Mouse (Mus musculus): ENCODE results near the gene Fam114a2. TPM values are rescaled to one million over a fixed set of nuclear protein-coding genes. Genes with fewer than 3 reads are reported as not detected.

Fam114a2 gene
- polyA plus RNA-seq, 1 experiment from 2014 or later: 72.0 TPM

GRCm38 (mm10) chr11:57516946-57517441 is 1.4 kb downstream of the Fam114a2 start:
- H3K9ac ChIP-seq: no peak overlapping the region
- H3K36me3 ChIP-seq: peaks cover 11% of the 10 kb centered on the region
- ATAC-seq (ENCODE audit: insufficient read depth, low FRiP score, low read depth): no peak
- H3K27me3 ChIP-seq (replicated peaks): no peaks in the 10 kb centered on the region
- H3K4me1 ChIP-seq: no peaks in the 10 kb centered on the region
- no peak overlapping the region; the same call in 1 of the 2 replicates for H3K4me3 ChIP-seq (replicated peaks)
- 40% methylated on average over 5 of the region's 5 CpGs for WGBS
- peak overlapping the region; percentile 56 for H3K4me2 ChIP-seq
- no peaks in the 10 kb centered on the region for H3K9me3 ChIP-seq
- H3K27ac ChIP-seq: no peak overlapping the region

GRCm38 (mm10) chr11:57515218-57515617 is 3.2 kb downstream of the Fam114a2 start:
- H3K4me1 ChIP-seq: no peaks in the 10 kb centered on the region
- no peaks in the 10 kb centered on the region for H3K9me3 ChIP-seq
- no peak overlapping the region for H3K4me2 ChIP-seq
- H3K27ac ChIP-seq: no peak overlapping the region
- ATAC-seq (ENCODE audit: insufficient read depth, low FRiP score, low read depth): no peak
- H3K36me3 ChIP-seq: peaks cover 17% of the 10 kb centered on the region
- no peaks in the 10 kb centered on the region for H3K27me3 ChIP-seq (replicated peaks)
- 90% methylated on average over 5 of the region's 5 CpGs for WGBS
- H3K4me3 ChIP-seq (replicated peaks): no peak overlapping the region
- no peak overlapping the region for H3K9ac ChIP-seq

DNA sequence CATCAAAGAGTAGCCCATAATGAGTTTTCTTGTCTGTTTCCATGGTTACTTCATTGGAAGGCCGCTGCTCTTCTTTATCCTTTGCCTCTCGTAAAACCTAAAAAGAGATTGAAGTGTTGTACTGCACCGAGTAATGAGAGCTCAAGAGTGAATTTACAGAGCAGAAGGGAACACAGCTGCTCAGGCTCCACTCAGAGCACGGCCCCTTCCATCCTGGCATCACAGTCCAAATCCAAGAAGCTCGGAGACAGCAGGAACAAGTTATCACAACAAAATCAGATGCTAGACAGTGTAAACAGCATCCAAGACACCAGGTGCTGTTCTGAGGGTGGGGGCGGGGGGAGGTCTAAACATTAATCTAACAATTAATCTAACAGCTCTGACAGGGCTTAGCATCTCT is 11.5 kb downstream of the Fam114a2 start:
- 65% methylated on average over 6 of the region's 6 CpGs for WGBS
- Histone ChIP-seq H3K4me1 (no peaks in the 10 kb centered on the region), H3K27me3 (replicated peaks) (no peaks in the 10 kb centered on the region), H3K36me3 (peaks cover 38% of the 10 kb centered on the region), H3K27ac (no peak overlapping the region), H3K9ac (no peak overlapping the region), H3K4me2 (no peak overlapping the region), H3K4me3 (replicated peaks) (no peak overlapping the region), H3K9me3 (no peaks in the 10 kb centered on the region)
- no peak for ATAC-seq (ENCODE audit: insufficient read depth, low FRiP score, low read depth)

- Histone ChIP-seq H3K4me1 (no peaks in the 10 kb centered on the region), H3K9me3 (no peaks in the 10 kb centered on the region), H3K27me3 (replicated peaks) (no peaks in the 10 kb centered on the region), H3K36me3 (peaks cover 49% of the 10 kb centered on the region), H3K27ac (no peak overlapping the region), H3K4me2 (no peak overlapping the region), H3K4me3 (replicated peaks) (no peak overlapping the region), H3K9ac (no peak overlapping the region)
- 94% methylated on average over 5 of the region's 5 CpGs for WGBS
- ATAC-seq (ENCODE audit: insufficient read depth, low FRiP score, low read depth): no peak
Measured at GRCm38 (mm10) chr11:57503155-57503554, 15.3 kb downstream of the Fam114a2 start.

DNA sequence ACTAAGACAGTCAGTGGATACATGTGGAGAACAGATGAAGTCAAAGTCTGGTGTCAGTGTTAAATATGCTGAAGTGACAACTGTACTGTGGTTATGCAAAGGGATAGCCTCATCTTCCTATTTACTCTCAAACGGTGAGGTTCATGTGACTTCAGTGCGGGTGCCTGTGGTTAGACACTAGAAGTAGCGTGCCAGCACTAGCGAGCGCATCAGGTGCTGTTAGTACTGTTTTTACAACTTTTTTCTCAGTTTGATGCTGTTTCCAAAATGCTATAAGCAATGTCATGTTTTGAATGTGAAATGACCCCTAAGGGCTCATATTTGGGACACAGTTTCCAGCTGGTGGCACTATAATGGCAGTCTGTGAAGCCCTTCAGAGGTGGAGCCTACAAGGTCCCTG is 20.2 kb downstream of the Fam114a2 start:
- no peak for ATAC-seq (ENCODE audit: insufficient read depth, low FRiP score, low read depth)
- H3K36me3 ChIP-seq: peaks cover 26% of the 10 kb centered on the region; the same call in 1 of the 2 replicates
- H3K27me3 ChIP-seq (replicated peaks): no peaks in the 10 kb centered on the region

GRCm38 (mm10) chr11:57497701-57498100 is 20.7 kb downstream of the Fam114a2 start:
- Histone ChIP-seq H3K4me1 (no peaks in the 10 kb centered on the region), H3K4me2 (no peak overlapping the region), H3K27me3 (replicated peaks) (no peaks in the 10 kb centered on the region), H3K9ac (no peak overlapping the region), H3K36me3 (peaks cover 25% of the 10 kb centered on the region), H3K27ac (no peak overlapping the region), H3K4me3 (replicated peaks) (no peak overlapping the region), H3K9me3 (no peaks in the 10 kb centered on the region)
- no peak for ATAC-seq (ENCODE audit: insufficient read depth, low FRiP score, low read depth)
- 71% methylated on average over 3 of the region's 3 CpGs for WGBS

More for the DNA sequence above, 20.2 kb downstream of the Fam114a2 start:
- Histone ChIP-seq H3K9me3 (no peaks in the 10 kb centered on the region), H3K4me3 (replicated peaks) (no peak overlapping the region), H3K4me2 (no peak overlapping the region), H3K4me1 (no peaks in the 10 kb centered on the region), H3K27ac (no peak overlapping the region), H3K9ac (no peak overlapping the region)
- 94% methylated on average over 5 of the region's 5 CpGs for WGBS

DNA sequence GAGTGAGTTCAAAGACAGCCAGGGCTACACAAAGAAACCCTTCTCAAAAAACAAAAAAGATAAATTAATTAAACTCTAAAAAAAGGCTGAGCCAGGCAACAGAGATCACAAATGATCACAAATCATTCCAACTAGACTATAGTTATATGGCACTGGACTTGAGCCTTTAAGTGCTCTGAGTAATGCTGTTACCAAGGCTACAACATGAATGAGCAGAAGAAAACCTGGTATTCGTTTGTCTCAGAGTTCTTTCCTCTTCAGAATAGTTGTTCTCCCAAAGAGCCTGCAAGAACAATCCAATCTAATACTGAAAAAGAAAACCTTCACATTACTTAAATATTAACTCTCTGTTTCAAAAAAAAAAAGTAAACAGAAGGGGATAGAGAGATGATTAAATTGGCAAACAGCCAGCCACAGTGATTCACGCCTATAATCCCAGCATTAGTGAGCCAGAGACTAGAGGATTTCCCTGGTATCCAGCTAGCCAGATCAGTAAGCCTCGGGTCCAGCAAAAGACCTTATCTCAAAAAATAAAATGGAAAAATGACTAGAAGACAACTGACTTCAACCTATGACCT is 21.9 kb downstream of the Fam114a2 start:
- no peak overlapping the region for H3K4me3 ChIP-seq (replicated peaks)
- no peak for ATAC-seq (ENCODE audit: insufficient read depth, low FRiP score, low read depth)
- peaks cover 24% of the 10 kb centered on the region for H3K36me3 ChIP-seq
- no peaks in the 10 kb centered on the region for H3K27me3 ChIP-seq (replicated peaks)
- H3K4me1 ChIP-seq: no peaks in the 10 kb centered on the region
- no peak overlapping the region for H3K9ac ChIP-seq
- 36% methylated on average over 3 of the region's 3 CpGs for WGBS
- no peak overlapping the region for H3K4me2 ChIP-seq
- H3K27ac ChIP-seq: no peak overlapping the region
- no peaks in the 10 kb centered on the region for H3K9me3 ChIP-seq

DNA sequence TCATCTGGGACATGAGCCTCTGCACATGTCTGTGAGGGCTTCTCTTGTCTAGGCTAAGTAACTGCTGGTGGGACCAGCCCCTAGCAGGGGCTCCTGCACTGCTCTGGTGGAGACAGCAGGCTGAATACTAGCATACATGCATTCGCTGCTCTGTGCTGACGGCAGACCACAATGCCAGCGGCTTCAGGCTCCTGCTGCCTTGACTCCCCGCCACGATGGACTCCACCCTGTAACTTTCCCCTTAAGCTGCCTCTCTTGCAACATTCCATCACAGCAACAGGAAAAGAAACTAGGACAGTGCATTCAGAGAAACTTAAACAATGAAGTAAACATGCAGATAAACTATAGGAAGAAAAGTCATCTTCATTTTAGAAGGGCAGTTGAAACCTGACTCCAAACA is 30.0 kb downstream of the Fam114a2 start:
- no peaks in the 10 kb centered on the region for H3K9me3 ChIP-seq
- no peaks in the 10 kb centered on the region for H3K27me3 ChIP-seq (replicated peaks)
- H3K4me1 ChIP-seq: no peaks in the 10 kb centered on the region
- no peak overlapping the region for H3K9ac ChIP-seq
- H3K4me2 ChIP-seq: no peak overlapping the region
- WGBS: 68% methylated on average over 5 of the region's 5 CpGs
- H3K36me3 ChIP-seq: peaks cover 42% of the 10 kb centered on the region
- no peak overlapping the region for H3K27ac ChIP-seq
- ATAC-seq (ENCODE audit: insufficient read depth, low FRiP score, low read depth): no peak
- no peak overlapping the region for H3K4me3 ChIP-seq (replicated peaks)

GRCm38 (mm10) chr11:57478077-57478476 is 40.3 kb downstream of the Fam114a2 start:
- ATAC-seq (ENCODE audit: insufficient read depth, low FRiP score, low read depth): no peak
- H3K36me3 ChIP-seq: peaks cover 26% of the 10 kb centered on the region
- H3K4me1 ChIP-seq: no peaks in the 10 kb centered on the region
- H3K27me3 ChIP-seq (replicated peaks): no peaks in the 10 kb centered on the region
- H3K4me3 ChIP-seq (replicated peaks): no peak overlapping the region
- no peaks in the 10 kb centered on the region for H3K9me3 ChIP-seq
- no peak overlapping the region for H3K4me2 ChIP-seq
- WGBS: 93% methylated on average over 5 of the region's 5 CpGs
- H3K9ac ChIP-seq: no peak overlapping the region
- no peak overlapping the region for H3K27ac ChIP-seq

- H3K27me3 ChIP-seq (replicated peaks): no peaks in the 10 kb centered on the region
- WGBS: 40% methylated on average over 6 of the region's 6 CpGs
- no peak overlapping the region for H3K27ac ChIP-seq
- no peak for ATAC-seq (ENCODE audit: insufficient read depth, low FRiP score, low read depth)
- H3K36me3 ChIP-seq: peaks cover 5% of the 10 kb centered on the region; the same call in 1 of the 2 replicates
- no peak overlapping the region for H3K4me2 ChIP-seq
- no peaks in the 10 kb centered on the region for H3K9me3 ChIP-seq
- H3K9ac ChIP-seq: no peak overlapping the region
- H3K4me1 ChIP-seq: no peaks in the 10 kb centered on the region
- no peak overlapping the region for H3K4me3 ChIP-seq (replicated peaks)
Measured at GRCm38 (mm10) chr11:57475119-57475518, 43.3 kb downstream of the Fam114a2 start.

- ATAC-seq (ENCODE audit: insufficient read depth, low FRiP score, low read depth): no peak
- Histone ChIP-seq H3K4me2 (no peak overlapping the region), H3K36me3 (no peaks in the 10 kb centered on the region), H3K4me3 (replicated peaks) (no peak overlapping the region), H3K27me3 (replicated peaks) (no peaks in the 10 kb centered on the region), H3K9me3 (no peaks in the 10 kb centered on the region), H3K27ac (no peak overlapping the region), H3K9ac (no peak overlapping the region), H3K4me1 (no peaks in the 10 kb centered on the region)
- 73% methylated on average over 6 of the region's 6 CpGs for WGBS
Measured at GRCm38 (mm10) chr11:57474296-57474941, 44.0 kb downstream of the Fam114a2 start.

DNA sequence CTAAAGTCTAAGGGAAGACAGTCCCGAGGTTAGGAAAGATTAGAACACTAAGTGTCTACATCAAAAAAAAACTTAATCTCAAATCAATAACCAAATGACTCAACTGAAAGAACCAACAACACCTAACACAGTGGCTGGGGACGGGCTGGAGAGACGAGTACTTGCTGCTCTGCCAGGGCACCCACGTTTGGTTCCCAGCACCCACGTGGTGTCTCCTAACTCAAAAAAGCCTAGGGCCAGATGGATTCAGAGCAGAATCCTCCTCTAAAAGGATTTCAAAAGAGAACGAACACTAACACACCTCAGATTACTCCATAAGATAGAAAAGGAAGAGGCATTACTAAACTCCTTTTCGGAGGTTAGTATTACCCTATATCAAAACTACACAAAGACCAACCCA is 47.4 kb downstream of the Fam114a2 start:
- Histone ChIP-seq H3K9me3 (no peaks in the 10 kb centered on the region), H3K27ac (no peak overlapping the region), H3K4me2 (no peak overlapping the region), H3K27me3 (replicated peaks) (no peaks in the 10 kb centered on the region), H3K36me3 (no peaks in the 10 kb centered on the region), H3K4me3 (replicated peaks) (no peak overlapping the region), H3K4me1 (no peaks in the 10 kb centered on the region), H3K9ac (no peak overlapping the region)
- ATAC-seq (ENCODE audit: insufficient read depth, low FRiP score, low read depth): no peak
- WGBS: 79% methylated on average over 7 of the region's 7 CpGs
